Mouse (Mus musculus): ENCODE data around the gene Fpgs.

- TF ChIP-seq CTCF (IDR thresholded peaks at IDR 0.05; ENCODE audit: borderline replicate concordance, extremely low read depth, insufficient read depth, insufficient read length) (no peak), POLR2A (IDR thresholded peaks at IDR 0.05; ENCODE audit: borderline replicate concordance, extremely low read depth, insufficient read depth, insufficient read length, poor library complexity, severe bottlenecking) (no peak)
These were observed 19.1 kb downstream of the Fpgs start for GRCm38 (mm10) chr2:32684681-32685428.

Data from brain, embryonic 14.5 days (tissue).